Mouse (Mus musculus) intestine, embryonic 14.5 days (tissue): ENCODE data around the gene Lpcat3. TPM values are rescaled to one million over a fixed set of nuclear protein-coding genes. Genes with fewer than 3 reads are reported as not detected.
A peak's percentile ranks its signal among the peaks of the same experiment; 100 is the strongest.

ENCODE experiments used
- ATAC-seq: fragments of 200-750 bp; cut with Nextera tagmentation; replicated peaks from 2 replicates; pipeline ENCODE4 v1.8.0; 2017; ENCODE audit warnings: low read depth, moderate number of reproducible peaks, moderate TSS enrichment, moderate library complexity; ENCODE audit not compliant: low FRiP score, low TSS enrichment
- DNase-seq: peaks from one replicate; pipeline ENCODE4 v3.0.0-alpha.2; 2018; ENCODE audit warnings: low spot score
- H3K27ac ChIP-seq: fragments of 300-500 bp; sonication (generic); 2 replicates; pipeline ENCODE4 v1.5.1; 2014; ENCODE audit warnings: low read depth, mild to moderate bottlenecking, control low read depth
- H3K27me3 ChIP-seq: fragments of 300-500 bp; sonication (generic); replicated peaks from 2 replicates; pipeline ENCODE4 v1.6.1; 2014; ENCODE audit warnings: low read length, control low read depth; ENCODE audit not compliant: control insufficient read depth, insufficient read depth
- H3K36me3 ChIP-seq: fragments of 300-500 bp; sonication (generic); 2 replicates; pipeline ENCODE4 v1.6.1; 2014; ENCODE audit warnings: low read length, control low read depth; ENCODE audit not compliant: control insufficient read depth, insufficient read depth
- H3K4me1 ChIP-seq: fragments of 300-500 bp; sonication (generic); replicated peaks from 2 replicates; pipeline ENCODE4 v1.6.1; 2014; ENCODE audit warnings: low read length, control low read depth, mixed read lengths; ENCODE audit not compliant: control insufficient read depth, insufficient read depth
- H3K4me2 ChIP-seq: fragments of 300-500 bp; sonication (generic); 2 replicates; pipeline ENCODE4 v1.6.1; 2014; ENCODE audit warnings: low read length
- H3K4me3 ChIP-seq: fragments of 300-500 bp; sonication (generic); 2 replicates; pipeline ENCODE4 v1.5.1; 2014; ENCODE audit warnings: low read depth, low read length, control low read depth, mixed read lengths
- H3K9ac ChIP-seq: fragments of 300-500 bp; sonication (generic); 2 replicates; pipeline ENCODE4 v1.6.1; 2014; ENCODE audit warnings: mild to moderate bottlenecking, low read length
- H3K9me3 ChIP-seq: fragments of 300-500 bp; sonication (generic); 2 replicates; pipeline ENCODE4 v1.6.1; 2016; ENCODE audit warnings: low read length, control low read depth; ENCODE audit not compliant: control insufficient read depth
- WGBS: fragments of 180-500 bp; shearing (Covaris S2); extraction: QIAGEN DNeasy Blood & Tissue Kit; methylation state at CpG from one replicate; pipeline ENCODE4 v1.1.7; 2014; 5-methylcytosine and 5-hydroxymethylcytosine counted together
- polyA plus RNA-seq: library from polyadenylated mRNA; unstranded; fragments of >200 nt; fragmentation: Nextera tagmentation; extraction: Ambion mirVana; gene quantifications from 2 replicates; pipeline ENCODE4 v1.2.1, GENCODE M21; 2014

The Lpcat3 gene
- polyA plus RNA-seq, 1 experiment from 2014 or later = 79.8 TPM

DNA sequence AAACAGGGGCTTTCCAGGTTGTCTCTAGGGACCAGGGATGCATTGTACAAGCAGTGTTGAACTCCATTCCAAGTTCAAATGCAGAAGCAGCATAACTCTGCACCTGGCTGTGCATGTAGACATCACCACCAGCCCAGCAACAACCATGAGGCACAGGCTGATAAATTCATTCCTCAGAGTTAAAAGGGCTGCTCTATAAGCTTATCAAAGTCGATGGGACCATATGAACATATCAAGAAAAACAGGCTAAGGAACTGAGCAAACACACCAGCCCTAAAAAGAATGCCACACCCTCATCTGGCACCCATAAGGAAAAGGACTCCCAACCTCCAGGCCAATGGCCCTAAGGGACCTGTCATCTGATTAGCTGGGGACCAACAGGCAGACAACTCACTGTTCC, 16.4 kb upstream of the Lpcat3 start:
- no peaks in the 10 kb centered on the region for H3K9me3 ChIP-seq
- H3K4me3 ChIP-seq = no peak overlapping the region
- DNase-seq (no peak), ATAC-seq (no peak)
- H3K27ac ChIP-seq = no peak overlapping the region
- H3K27me3 ChIP-seq = no peaks in the 10 kb centered on the region
- H3K4me2 ChIP-seq = no peak overlapping the region
- no peak overlapping the region for H3K9ac ChIP-seq
- 71% methylated on average over 1 of the region's 1 CpGs for WGBS
- H3K4me1 ChIP-seq = no peaks in the 10 kb centered on the region
- no peaks in the 10 kb centered on the region for H3K36me3 ChIP-seq

DNA sequence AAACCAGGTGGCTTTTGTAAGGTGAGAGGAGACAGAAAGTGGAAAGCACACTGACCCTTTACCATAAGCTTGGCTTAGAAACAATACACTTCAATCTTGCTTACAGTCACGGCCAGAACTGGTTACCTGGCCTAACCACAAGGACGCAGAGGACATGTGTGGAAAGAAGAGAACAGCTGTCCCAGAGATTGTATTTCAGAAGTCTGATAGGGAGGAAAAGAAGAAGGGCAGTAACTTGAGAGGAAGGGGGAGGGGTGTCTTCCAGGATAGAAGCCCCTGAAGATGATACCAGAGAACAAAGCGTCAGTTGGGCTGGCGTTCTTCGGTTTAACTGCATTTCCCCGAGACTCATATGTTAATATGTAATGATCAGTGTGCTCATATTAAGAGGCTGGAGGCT, 6.9 kb upstream of the Lpcat3 start:
- Histone ChIP-seq H3K27ac (no peak overlapping the region), H3K9ac (no peak overlapping the region), H3K27me3 (no peaks in the 10 kb centered on the region), H3K4me2 (no peak overlapping the region), H3K4me3 (no peak overlapping the region), H3K36me3 (no peaks in the 10 kb centered on the region), H3K9me3 (peaks cover 6% of the 10 kb centered on the region; the same call in 1 of the 2 replicates), H3K4me1 (no peaks in the 10 kb centered on the region)
- no peak for DNase-seq
- no peak for ATAC-seq
- 39% methylated on average over 6 of the region's 6 CpGs for WGBS

GRCm38 (mm10) chr6:124658067-124658466, 4.8 kb upstream of the Lpcat3 start:
- Histone ChIP-seq H3K27me3 (no peaks in the 10 kb centered on the region), H3K4me3 (no peak overlapping the region), H3K36me3 (no peaks in the 10 kb centered on the region), H3K9ac (no peak overlapping the region), H3K4me1 (no peaks in the 10 kb centered on the region), H3K9me3 (peaks cover 4% of the 10 kb centered on the region; the same call in 1 of the 2 replicates), H3K27ac (no peak overlapping the region), H3K4me2 (no peak overlapping the region)
- ATAC-seq = no peak
- DNase-seq = no peak
- WGBS = 55% methylated on average over 2 of the region's 2 CpGs

GRCm38 (mm10) chr6:124661156-124661806, 1.5 kb upstream of the Lpcat3 start:
- Histone ChIP-seq H3K27ac (no peak overlapping the region), H3K36me3 (no peaks in the 10 kb centered on the region), H3K4me3 (no peak overlapping the region), H3K9ac (no peak overlapping the region), H3K9me3 (no peaks in the 10 kb centered on the region), H3K4me2 (no peak overlapping the region), H3K4me1 (peaks cover 8% of the 10 kb centered on the region; the same call in 1 of the 2 replicates), H3K27me3 (no peaks in the 10 kb centered on the region)
- no peak for ATAC-seq
- 96% methylated on average over 4 of the region's 4 CpGs for WGBS
- no peak for DNase-seq

- peak overlapping the region; percentile 65 for H3K4me3 ChIP-seq
- peak overlapping the region; percentile 60 for H3K9ac ChIP-seq
- DNase-seq = peak; percentile 53
- H3K27me3 ChIP-seq = no peaks in the 10 kb centered on the region
- H3K9me3 ChIP-seq = no peaks in the 10 kb centered on the region
- H3K27ac ChIP-seq = peak overlapping the region; percentile 38; the same call in 1 of the 2 replicates
- peaks cover 8% of the 10 kb centered on the region; the same call in 1 of the 2 replicates for H3K4me1 ChIP-seq
- H3K36me3 ChIP-seq = no peaks in the 10 kb centered on the region
- ATAC-seq = no peak
- H3K4me2 ChIP-seq = peak overlapping the region; percentile 56
- WGBS = 31% methylated on average over 6 of the region's 6 CpGs
These were observed 832 bp upstream of the Lpcat3 start for GRCm38 (mm10) chr6:124661995-124662394.

- Histone ChIP-seq H3K9ac (peak overlapping the region; percentile 60), H3K4me3 (peak overlapping the region; percentile 65), H3K4me2 (peak overlapping the region; percentile 56), H3K36me3 (no peaks in the 10 kb centered on the region), H3K27ac (peak overlapping the region; percentile 19; the same call in 1 of the 2 replicates), H3K27me3 (no peaks in the 10 kb centered on the region), H3K9me3 (no peaks in the 10 kb centered on the region), H3K4me1 (peaks cover 8% of the 10 kb centered on the region; the same call in 1 of the 2 replicates)
- DNase-seq (no peak), ATAC-seq (no peak)
- WGBS = 20% methylated on average over 13 of the region's 13 CpGs
These were observed 583 bp downstream of the Lpcat3 start for GRCm38 (mm10) chr6:124663424-124663795.

GRCm38 (mm10) chr6:124664256-124664655, 1.4 kb downstream of the Lpcat3 start:
- H3K27me3 ChIP-seq = no peaks in the 10 kb centered on the region
- no peak overlapping the region for H3K27ac ChIP-seq
- H3K36me3 ChIP-seq = no peaks in the 10 kb centered on the region
- no peaks in the 10 kb centered on the region for H3K9me3 ChIP-seq
- peak overlapping the region; percentile 65; the same call in 1 of the 2 replicates for H3K4me3 ChIP-seq
- no peak overlapping the region for H3K9ac ChIP-seq
- DNase-seq = no peak
- no peak for ATAC-seq
- peak overlapping the region; percentile 56 for H3K4me2 ChIP-seq
- 83% methylated on average over 7 of the region's 7 CpGs for WGBS
- peaks cover 8% of the 10 kb centered on the region; the same call in 1 of the 2 replicates for H3K4me1 ChIP-seq

GRCm38 (mm10) chr6:124665011-124665410, 2.2 kb downstream of the Lpcat3 start:
- no peak overlapping the region for H3K27ac ChIP-seq
- H3K36me3 ChIP-seq = no peaks in the 10 kb centered on the region
- peaks cover 8% of the 10 kb centered on the region; the same call in 1 of the 2 replicates for H3K4me1 ChIP-seq
- no peak for DNase-seq
- H3K4me2 ChIP-seq = no peak overlapping the region
- H3K4me3 ChIP-seq = no peak overlapping the region
- ATAC-seq = no peak
- no peaks in the 10 kb centered on the region for H3K9me3 ChIP-seq
- 92% methylated on average over 10 of the region's 10 CpGs for WGBS
- H3K9ac ChIP-seq = no peak overlapping the region
- H3K27me3 ChIP-seq = no peaks in the 10 kb centered on the region
